Mouse (Mus musculus) intestine, postnatal 0 days (tissue): ENCODE measurements around the gene Gm10320. TPM values are rescaled to one million over a fixed set of nuclear protein-coding genes. Genes with fewer than 3 reads are reported as not detected.

Experiments used
- ATAC-seq: fragments of 200-750 bp; cut with Nextera tagmentation; 2 replicates; pipeline ENCODE4 v1.8.0; 2017; ENCODE audit warnings: mild to moderate bottlenecking, moderate TSS enrichment, moderate library complexity
- H3K27ac ChIP-seq: fragments of 300-500 bp; sonication (generic); 2 replicates; pipeline ENCODE4 v1.5.1; 2014; ENCODE audit warnings: mild to moderate bottlenecking, low read depth, low read length, moderate library complexity
- H3K27me3 ChIP-seq: fragments of 300-500 bp; sonication (generic); replicated peaks from 2 replicates; pipeline ENCODE4 v1.6.1; 2014; ENCODE audit warnings: low read length, mixed read lengths; ENCODE audit not compliant: control insufficient read depth, insufficient read depth
- H3K36me3 ChIP-seq: fragments of 300-500 bp; sonication (generic); 2 replicates; pipeline ENCODE4 v1.6.1; 2014; ENCODE audit warnings: mild to moderate bottlenecking, moderate library complexity; ENCODE audit not compliant: control insufficient read depth, insufficient read depth
- H3K4me1 ChIP-seq: fragments of 300-500 bp; sonication (generic); replicated peaks from 2 replicates; pipeline ENCODE4 v1.6.1; 2014; ENCODE audit warnings: antibody characterized with exemption, low read length, mixed read lengths; ENCODE audit not compliant: control insufficient read depth, insufficient read depth
- H3K4me2 ChIP-seq: fragments of 300-500 bp; sonication (generic); replicated peaks from 2 replicates; pipeline ENCODE4 v1.6.1; 2014; ENCODE audit warnings: low read depth, mild to moderate bottlenecking, moderate library complexity
- H3K4me3 ChIP-seq: fragments of 300-500 bp; sonication (generic); 2 replicates; pipeline ENCODE4 v1.5.1; 2014; ENCODE audit warnings: low read depth, low read length
- H3K9ac ChIP-seq: fragments of 300-500 bp; sonication (generic); 2 replicates; pipeline ENCODE4 v1.6.1; 2014; ENCODE audit warnings: mild to moderate bottlenecking, low read depth, low read length
- H3K9me3 ChIP-seq: fragments of 300-500 bp; sonication (generic); 2 replicates; pipeline ENCODE4 v1.6.1; 2016; ENCODE audit warnings: mixed run types; ENCODE audit not compliant: control insufficient read depth
- CTCF ChIP-seq: sonication (generic); IDR thresholded peaks from 2 replicates; pipeline ENCODE4 v1.5.1; 2016; ENCODE audit warnings: low read depth, mild to moderate bottlenecking, control low read depth, antibody characterized with exemption, moderate library complexity
- WGBS: fragments of 180-500 bp; shearing (Covaris S2); extraction: QIAGEN DNeasy Blood & Tissue Kit; methylation state at CpG from one replicate; pipeline ENCODE4 v1.1.7; 2014; 5-methylcytosine and 5-hydroxymethylcytosine counted together
- polyA plus RNA-seq: library from polyadenylated mRNA; unstranded; fragments of >200 nt; fragmentation: Nextera tagmentation; extraction: Ambion mirVana; gene quantifications from 2 replicates; pipeline ENCODE4 v1.2.1, GENCODE M21; 2015

Gene Gm10320
- polyA plus RNA-seq = 1.9 and 2.4 TPM in 2 replicates

GRCm38 (mm10) chr13:98491909-98492308 lies at the start of gene Gm10320:
Gene Gm10320, minus strand, starts transcription at chr13:98492001.
- Histone ChIP-seq H3K36me3 (no peaks in the 10 kb centered on the region), H3K9ac (no peak within 1 kb of the TSS), H3K4me1 (no peaks in the 10 kb centered on the region), H3K9me3 (no peaks in the 10 kb centered on the region), H3K4me2 (no peak within 1 kb of the TSS), H3K4me3 (no peak within 1 kb of the TSS), H3K27ac (no peak within 1 kb of the TSS), H3K27me3 (no peaks in the 10 kb centered on the region; the same call in none of the 2 replicates)
- WGBS = 77% methylated on average over 3 of the region's 3 CpGs
- TF ChIP-seq CTCF = no peak
- ATAC-seq = no peak

GRCm38 (mm10) chr13:98541601-98542000 lies 49.8 kb upstream of the Gm10320 start:
- no peak overlapping the region for H3K4me3 ChIP-seq
- 89% methylated on average over 2 of the region's 2 CpGs for WGBS
- H3K9ac ChIP-seq = no peak overlapping the region
- no peak for ATAC-seq
- H3K4me1 ChIP-seq = no peaks in the 10 kb centered on the region
- no peaks in the 10 kb centered on the region for H3K27me3 ChIP-seq
- no peak for TF ChIP-seq CTCF
- H3K4me2 ChIP-seq = no peak overlapping the region
- no peak overlapping the region for H3K27ac ChIP-seq
- no peaks in the 10 kb centered on the region for H3K9me3 ChIP-seq
- H3K36me3 ChIP-seq = no peaks in the 10 kb centered on the region

DNA sequence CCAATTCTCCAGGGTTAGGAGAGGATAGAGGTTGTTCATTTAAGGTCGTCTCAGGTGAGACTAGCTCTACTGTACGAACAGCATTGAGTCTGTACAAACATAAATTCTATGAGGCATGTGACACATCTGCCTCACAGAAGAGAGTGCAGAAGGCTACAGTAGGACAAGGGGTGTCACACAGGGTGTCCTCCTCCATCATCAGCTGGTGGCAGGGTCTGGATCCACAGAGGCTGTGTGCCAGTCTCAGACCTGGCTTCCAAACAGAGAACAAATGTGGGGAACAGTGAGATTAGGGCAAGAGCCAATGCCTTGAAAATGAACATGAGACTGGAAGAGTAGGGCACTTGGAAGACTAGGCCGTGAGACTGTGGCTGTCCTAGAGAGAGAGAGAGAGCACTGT lies 48.4 kb upstream of the Gm10320 start:
- Histone ChIP-seq H3K36me3 (no peaks in the 10 kb centered on the region), H3K4me1 (no peaks in the 10 kb centered on the region), H3K4me3 (no peak overlapping the region), H3K9ac (no peak overlapping the region), H3K9me3 (no peaks in the 10 kb centered on the region), H3K27me3 (no peaks in the 10 kb centered on the region), H3K27ac (no peak overlapping the region), H3K4me2 (no peak overlapping the region)
- 82% methylated on average over 3 of the region's 3 CpGs for WGBS
- no peak for TF ChIP-seq CTCF
- ATAC-seq = no peak

DNA sequence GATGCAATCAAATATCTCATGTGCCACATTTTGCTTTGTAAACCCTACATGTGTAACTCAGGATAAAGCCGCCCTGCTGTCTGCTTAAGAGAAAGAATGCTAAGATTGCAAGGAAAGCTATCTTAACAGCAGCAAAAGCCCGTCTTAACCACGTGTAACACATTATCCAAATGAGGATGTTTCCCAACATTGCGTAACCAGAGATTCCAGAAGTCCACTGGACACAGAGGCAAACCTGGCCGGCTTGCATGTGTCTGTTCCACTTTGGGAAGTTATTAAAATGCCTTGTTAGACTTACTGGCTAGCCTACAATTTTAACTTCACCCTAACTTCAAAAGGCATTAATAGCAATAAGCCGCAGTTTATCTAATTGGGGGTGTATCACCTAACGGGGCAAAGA lies 47.5 kb upstream of the Gm10320 start:
- no peaks in the 10 kb centered on the region for H3K9me3 ChIP-seq
- H3K4me3 ChIP-seq = no peak overlapping the region
- 42% methylated on average over 7 of the region's 7 CpGs for WGBS
- TF ChIP-seq CTCF = no peak
- no peaks in the 10 kb centered on the region for H3K36me3 ChIP-seq
- no peak overlapping the region for H3K4me2 ChIP-seq
- H3K27ac ChIP-seq = no peak overlapping the region
- H3K4me1 ChIP-seq = no peaks in the 10 kb centered on the region; the same call in 1 of the 2 replicates
- H3K9ac ChIP-seq = no peak overlapping the region
- no peak for ATAC-seq
- no peaks in the 10 kb centered on the region for H3K27me3 ChIP-seq

GRCm38 (mm10) chr13:98538587-98538986 lies 46.8 kb upstream of the Gm10320 start:
- no peaks in the 10 kb centered on the region; the same call in 1 of the 2 replicates for H3K4me1 ChIP-seq
- WGBS = 66% methylated on average over 5 of the region's 5 CpGs
- no peak overlapping the region for H3K27ac ChIP-seq
- no peak overlapping the region for H3K9ac ChIP-seq
- H3K36me3 ChIP-seq = no peaks in the 10 kb centered on the region
- no peak for TF ChIP-seq CTCF
- no peaks in the 10 kb centered on the region for H3K27me3 ChIP-seq
- no peaks in the 10 kb centered on the region for H3K9me3 ChIP-seq
- ATAC-seq = no peak
- H3K4me2 ChIP-seq = no peak overlapping the region
- no peak overlapping the region for H3K4me3 ChIP-seq

GRCm38 (mm10) chr13:98534913-98535262 lies 43.1 kb upstream of the Gm10320 start:
- Histone ChIP-seq H3K4me2 (peak overlapping the region; percentile 56), H3K27ac (no peak overlapping the region), H3K4me1 (no peaks in the 10 kb centered on the region; the same call in 1 of the 2 replicates), H3K4me3 (no peak overlapping the region), H3K9me3 (0 out of 2 replicates have a peak, but pooled peaks cover 3% of the 10 kb centered on the region), H3K9ac (no peak overlapping the region), H3K36me3 (no peaks in the 10 kb centered on the region), H3K27me3 (0 out of 2 replicates have a peak, but pooled peaks cover 4% of the 10 kb centered on the region)
- no peak for TF ChIP-seq CTCF
- WGBS = 24% methylated on average over 2 of the region's 2 CpGs
- peak; percentile 32; the same call in 1 of the 2 replicates for ATAC-seq
